Mouse (Mus musculus) small intestine, adult 2 months (tissue): ENCODE data around the gene Naaladl2. TPM values are rescaled to one million over a fixed set of nuclear protein-coding genes. Genes with fewer than 3 reads are reported as not detected.

Experiments used
- H3K27ac ChIP-seq: fragments of 200-500 bp; 2 replicates; pipeline ENCODE4 v1.5.1; 2012; ENCODE audit warnings: low read depth, low read length, control low read depth, inconsistent platforms; ENCODE audit not compliant: insufficient read depth
- H3K27me3 ChIP-seq: fragments of 200-500 bp; 2 replicates; pipeline ENCODE4 v1.6.1; 2012; ENCODE audit warnings: mild to moderate bottlenecking, moderate library complexity, low read length, inconsistent platforms; ENCODE audit not compliant: control insufficient read depth, insufficient read depth
- H3K36me3 ChIP-seq: fragments of 200-500 bp; 2 replicates; pipeline ENCODE4 v1.6.1; 2012; ENCODE audit warnings: mild to moderate bottlenecking, low read length, control low read depth, inconsistent platforms; ENCODE audit not compliant: control insufficient read depth, insufficient read depth
- H3K4me1 ChIP-seq: fragments of 200-500 bp; 2 replicates; pipeline ENCODE4 v1.6.1; 2012; ENCODE audit warnings: low read length, inconsistent platforms, mixed read lengths; ENCODE audit not compliant: control insufficient read depth, insufficient read depth, insufficient read length
- H3K4me3 ChIP-seq: fragments of 200-500 bp; 2 replicates; pipeline ENCODE4 v1.5.1; 2012; ENCODE audit warnings: low read depth, mild to moderate bottlenecking, control low read depth, inconsistent platforms, low read length, moderate library complexity
- CTCF ChIP-seq: fragments of 200-500 bp; IDR thresholded peaks from 2 replicates; pipeline ENCODE4 v1.5.1; 2012; ENCODE audit warnings: low read depth, mild to moderate bottlenecking, control low read depth, inconsistent platforms, low read length, moderate library complexity, mixed read lengths; ENCODE audit not compliant: insufficient replicate concordance, insufficient read length; ENCODE audit errors: extremely low read depth
- POLR2A ChIP-seq: fragments of 200-500 bp; IDR thresholded peaks from 2 replicates; pipeline ENCODE4 v1.6.1; 2012; ENCODE audit warnings: low read depth, mild to moderate bottlenecking, control low read depth, inconsistent platforms, low read length, moderate library complexity
- WGBS: fragments of 180-500 bp; shearing (Covaris S2); methylation state at CpG from one replicate; pipeline ENCODE4 v1.1.7; 2018; 5-methylcytosine and 5-hydroxymethylcytosine counted together
- polyA plus RNA-seq: library from polyadenylated mRNA; depleted of rRNA; stranded (reverse); fragments of >200 nt; gene quantifications from 2 replicates; pipeline ENCODE4 v1.2.3, GENCODE M21; 2012

Gene Naaladl2
- polyA plus RNA-seq, 1 experiment = 0.25 TPM

- Histone ChIP-seq H3K27me3 (no peaks in the 10 kb centered on the region), H3K27ac (no peak overlapping the region)
Measured at GRCm38 (mm10) chr3:24778416-24778815, 365.6 kb downstream of the Naaladl2 start.

GRCm38 (mm10) chr3:24749055-24749454 is 395.0 kb downstream of the Naaladl2 start:
- Histone ChIP-seq H3K27me3 (no peaks in the 10 kb centered on the region), H3K27ac (no peak overlapping the region), H3K36me3 (no peaks in the 10 kb centered on the region), H3K4me1 (no peaks in the 10 kb centered on the region), H3K4me3 (no peak overlapping the region)
- WGBS = 71% methylated on average over 3 of the region's 3 CpGs
- TF ChIP-seq POLR2A (no peak), CTCF (no peak)

More at GRCm38 (mm10) chr3:24778416-24778815, 365.6 kb downstream of the Naaladl2 start:
- H3K36me3 ChIP-seq = no peaks in the 10 kb centered on the region
- no peak overlapping the region for H3K4me3 ChIP-seq
- no peaks in the 10 kb centered on the region for H3K4me1 ChIP-seq
- TF ChIP-seq POLR2A (no peak), CTCF (no peak)

DNA sequence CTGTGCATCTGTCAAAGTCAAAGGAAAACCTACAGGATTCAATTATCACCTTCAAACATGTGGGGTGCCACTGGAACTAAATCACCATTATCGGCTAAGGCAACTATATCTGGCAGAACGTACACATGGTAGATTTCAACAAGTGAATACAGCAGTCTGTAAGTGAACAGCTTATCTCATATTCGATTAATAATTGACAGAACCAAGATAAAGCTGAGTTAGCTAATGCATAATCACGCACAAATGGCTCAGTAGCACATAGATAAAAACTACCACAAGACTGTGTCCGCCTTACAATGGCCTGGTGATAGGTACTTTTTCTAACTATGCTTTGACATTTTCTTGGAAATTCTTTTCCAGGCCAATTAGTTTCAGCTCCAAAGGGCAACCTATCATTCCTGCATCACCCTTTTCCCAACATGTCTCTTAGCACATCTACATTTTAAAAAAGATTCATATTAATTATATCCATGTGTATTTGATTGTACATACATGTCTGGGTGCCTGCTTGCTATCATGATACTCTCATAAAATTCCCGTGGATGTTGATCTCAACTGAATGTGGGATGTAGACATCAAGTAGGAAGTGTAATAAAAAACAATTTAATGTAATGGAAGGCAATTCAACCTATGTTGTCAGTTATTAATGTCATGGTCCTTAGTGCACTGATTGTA is 396.7 kb downstream of the Naaladl2 start:
- WGBS = 28% methylated on average over 6 of the region's 6 CpGs
- Histone ChIP-seq H3K27me3 (no peaks in the 10 kb centered on the region), H3K36me3 (no peaks in the 10 kb centered on the region), H3K4me3 (no peak overlapping the region), H3K27ac (no peak overlapping the region), H3K4me1 (no peaks in the 10 kb centered on the region)
- TF ChIP-seq CTCF = no peak

- H3K4me3 ChIP-seq = no peak overlapping the region
- no peak overlapping the region for H3K27ac ChIP-seq
- TF ChIP-seq CTCF (no peak), POLR2A (no peak)
- WGBS = 77% methylated on average over 3 of the region's 3 CpGs
- H3K36me3 ChIP-seq = no peaks in the 10 kb centered on the region
- H3K27me3 ChIP-seq = no peaks in the 10 kb centered on the region
- no peaks in the 10 kb centered on the region for H3K4me1 ChIP-seq
Measured at GRCm38 (mm10) chr3:24743946-24744345, 400.1 kb downstream of the Naaladl2 start.

- H3K4me1 ChIP-seq = no peaks in the 10 kb centered on the region
- H3K27ac ChIP-seq = no peak overlapping the region
- WGBS = 42% methylated on average over 3 of the region's 3 CpGs
- H3K36me3 ChIP-seq = no peaks in the 10 kb centered on the region
- H3K4me3 ChIP-seq = no peak overlapping the region
- TF ChIP-seq CTCF = no peak
- TF ChIP-seq POLR2A = no peak
- H3K27me3 ChIP-seq = no peaks in the 10 kb centered on the region
Measured at GRCm38 (mm10) chr3:24719181-24719749, 424.8 kb downstream of the Naaladl2 start.

DNA sequence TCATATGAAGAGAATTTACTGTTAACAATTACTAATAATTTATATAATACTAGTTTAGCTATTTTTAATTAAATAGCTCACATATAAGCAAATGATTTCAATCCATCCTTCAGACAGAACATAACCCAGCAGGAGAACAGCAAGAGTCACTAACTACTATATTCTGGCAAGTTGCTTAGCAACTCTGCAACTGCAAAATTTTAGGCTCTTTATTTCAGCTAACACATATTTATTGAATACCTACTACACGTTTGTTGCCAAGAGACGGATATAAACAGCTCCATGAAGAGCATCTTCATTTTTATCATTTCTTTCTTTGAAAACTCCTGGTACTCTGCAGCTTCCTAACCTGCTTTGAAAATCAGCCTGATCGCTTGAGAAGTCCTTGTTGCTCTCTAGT is 429.3 kb downstream of the Naaladl2 start:
- Histone ChIP-seq H3K36me3 (no peaks in the 10 kb centered on the region), H3K4me3 (no peak overlapping the region), H3K4me1 (no peaks in the 10 kb centered on the region), H3K27ac (no peak overlapping the region), H3K27me3 (no peaks in the 10 kb centered on the region)
- TF ChIP-seq CTCF (no peak), POLR2A (no peak)
- 81% methylated on average over 3 of the region's 3 CpGs for WGBS

DNA sequence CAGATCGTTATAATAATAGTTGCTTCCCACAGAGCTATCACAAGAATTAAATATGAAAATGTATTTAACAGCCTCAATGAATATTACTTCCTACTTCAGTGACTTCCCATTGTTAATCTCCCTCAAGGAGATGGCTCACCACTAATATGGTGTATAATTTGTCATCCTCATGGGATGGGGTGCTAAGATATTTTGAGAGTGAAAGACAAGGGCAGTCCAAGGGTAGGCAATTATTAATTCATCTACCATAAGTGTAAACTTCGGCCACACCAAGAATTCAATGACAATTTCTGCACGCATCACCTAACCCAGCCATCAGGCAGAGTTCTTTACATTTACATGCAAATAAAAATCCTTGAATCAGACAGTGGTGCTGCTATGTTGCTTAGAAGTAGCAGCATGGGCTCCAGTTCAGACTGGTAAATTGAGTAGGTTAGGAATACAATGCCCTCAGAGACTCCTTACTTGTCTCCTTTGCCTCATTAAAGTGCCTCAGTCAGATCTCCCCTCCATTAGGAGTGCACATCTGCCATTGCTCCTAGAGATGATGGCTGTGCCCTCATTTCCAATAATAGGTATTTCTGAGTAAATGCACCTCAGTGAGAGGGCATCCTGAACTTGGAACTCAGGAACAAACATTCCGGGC is 438.2 kb downstream of the Naaladl2 start:
- Histone ChIP-seq H3K36me3 (no peaks in the 10 kb centered on the region), H3K4me1 (no peaks in the 10 kb centered on the region)

More for the DNA sequence above, 438.2 kb downstream of the Naaladl2 start:
- Histone ChIP-seq H3K4me3 (no peak overlapping the region), H3K27me3 (no peaks in the 10 kb centered on the region), H3K27ac (no peak overlapping the region)
- 83% methylated on average over 4 of the region's 4 CpGs for WGBS
- no peak for TF ChIP-seq CTCF
- no peak for TF ChIP-seq POLR2A
